9 mouse cellular contexts compared by ENCODE assay signal in the genomic region with DNA sequence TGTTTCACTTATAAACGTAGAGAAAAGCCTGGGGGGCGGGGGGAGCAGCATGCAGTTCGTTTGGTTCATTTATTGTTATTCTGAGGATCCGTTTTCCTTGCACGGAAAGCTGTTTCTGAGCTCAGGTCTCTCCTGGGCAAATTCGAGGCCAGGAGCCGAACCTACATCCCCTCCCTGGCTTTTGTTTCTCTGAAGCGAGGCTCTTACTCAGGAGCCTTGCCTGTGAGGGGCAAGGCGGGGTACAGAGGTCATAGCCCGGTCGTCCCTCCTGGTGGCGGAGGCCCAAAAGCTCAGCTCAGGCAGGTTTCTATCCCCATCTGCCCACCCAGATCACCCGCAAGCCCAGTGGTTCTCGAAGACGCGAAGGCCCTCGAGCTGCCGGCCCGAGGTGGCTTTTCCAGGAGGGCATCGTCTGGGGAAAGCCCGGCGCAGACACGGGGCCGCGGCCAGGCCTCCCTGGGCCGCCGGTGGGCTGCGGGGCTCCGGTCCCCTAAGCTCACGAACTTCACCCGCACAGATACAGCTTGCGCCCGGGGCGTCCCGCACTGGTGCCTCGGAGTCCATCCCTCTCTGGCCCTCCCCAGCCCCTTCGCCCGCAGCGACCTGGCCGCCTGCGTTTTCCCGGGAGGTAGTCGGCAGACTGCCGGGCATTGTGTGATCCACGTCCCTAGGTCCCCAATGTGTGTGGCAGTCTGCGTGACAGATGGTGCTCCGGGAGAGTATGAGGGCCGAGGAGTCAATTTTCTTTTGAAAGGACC. TPM values are rescaled to one million over a fixed set of nuclear protein-coding genes. Genes with fewer than 3 reads are reported as not detected.
DNase-seq lines count a peak whose midpoint lies in the region; ATAC-seq and TF ChIP-seq lines count a peak whose summit lies in the region.
"Had no signal": no experiment of that assay in that cellular context is flagged by ENCODE, and none has a peak within 500 bp of the region (broad histone marks: within the 10 kb centered on the region; RNA-seq: fewer than 3 reads in every experiment).

No protein-coding gene starts in this region.

- DNase-seq in heart, adult 9 months (ENCODE audit: low spot score in 2 of 2) = no peak
- DNase-seq in Muller cell, postnatal 12 days (ENCODE audit: inconsistent ontology term) = peak; percentile 24
- peak; percentile 42 for DNase-seq in embryonic facial prominence, embryonic 11.5 days (ENCODE audit: low spot score)
- peak; percentile 43 for DNase-seq in midbrain, postnatal 0 days (ENCODE audit: low spot score)
- no peak for DNase-seq in yolk sac, embryonic 10.5 days (ENCODE audit: low spot score)
- DNase-seq in left cerebral cortex, adult 11 months (ENCODE audit: low spot score) = no peak

- peaks cover 68% of the 10 kb centered on the region for H3K27me3 ChIP-seq in heart, embryonic 11.5 days (ENCODE audit: control insufficient read depth, insufficient read depth, low read length)
- peaks cover 26% of the 10 kb centered on the region for H3K27me3 ChIP-seq in embryonic facial prominence, embryonic 11.5 days (ENCODE audit: control insufficient read depth, insufficient read depth, low read length)
- H3K27me3 ChIP-seq in hindbrain, embryonic 16.5 days (replicated peaks; ENCODE audit: control insufficient read depth, insufficient read depth, low read length) = 0 out of 2 replicates have a peak, but pooled peaks cover 2% of the 10 kb centered on the region
- peaks cover 12% of the 10 kb centered on the region; the same call in 1 of the 2 replicates for H3K27me3 ChIP-seq in midbrain, postnatal 0 days (ENCODE audit: insufficient read depth, low read length)

- peak overlapping the region; percentile 47; the same call in 1 of the 2 replicates for H3K9ac ChIP-seq in heart, embryonic 11.5 days (ENCODE audit: low read depth, low read length)
- peak overlapping the region; percentile 58 for H3K9ac ChIP-seq in embryonic facial prominence, embryonic 11.5 days (replicated peaks; ENCODE audit: low read length)
- peak overlapping the region; percentile 82 for H3K9ac ChIP-seq in hindbrain, embryonic 16.5 days (ENCODE audit: low read depth, low read length)
- H3K9ac ChIP-seq in midbrain, postnatal 0 days (replicated peaks; ENCODE audit: low read length, poor library complexity, severe bottlenecking) = peak overlapping the region; percentile 68

- no peaks in the 10 kb centered on the region for H3K36me3 ChIP-seq in heart, embryonic 11.5 days (ENCODE audit: control insufficient read depth, insufficient read depth, low read length)
- H3K36me3 ChIP-seq in embryonic facial prominence, embryonic 11.5 days (replicated peaks; ENCODE audit: control insufficient read depth, insufficient read depth, low read depth, low read length) = no peaks in the 10 kb centered on the region
- H3K36me3 ChIP-seq in hindbrain, embryonic 16.5 days (ENCODE audit: control insufficient read depth, insufficient read depth, low read length) = no peaks in the 10 kb centered on the region
- no peaks in the 10 kb centered on the region for H3K36me3 ChIP-seq in midbrain, postnatal 0 days (ENCODE audit: insufficient read depth, low read length)

- no peak overlapping the region for H3K27ac ChIP-seq in heart, embryonic 11.5 days (ENCODE audit: low read depth, low read length)
- H3K27ac ChIP-seq in embryonic facial prominence, embryonic 11.5 days (replicated peaks; ENCODE audit: low read depth, low read length) = peak overlapping the region; percentile 59
- peak overlapping the region; percentile 95 for H3K27ac ChIP-seq in hindbrain, embryonic 16.5 days (ENCODE audit: low read depth, low read length)
- peak overlapping the region; percentile 84 for H3K27ac ChIP-seq in midbrain, postnatal 0 days (ENCODE audit: low read depth, low read length)

- TF ChIP-seq CTCF in midbrain, postnatal 0 days (IDR thresholded peaks at IDR 0.05) = no peak

- H3K4me2 ChIP-seq in heart, embryonic 11.5 days = peak overlapping the region; percentile 82
- H3K4me2 ChIP-seq in embryonic facial prominence, embryonic 11.5 days (ENCODE audit: low read depth, low read length) = peak overlapping the region; percentile 49
- H3K4me2 ChIP-seq in hindbrain, embryonic 16.5 days (ENCODE audit: low read length) = peak overlapping the region; percentile 77
- peak overlapping the region; percentile 64 for H3K4me2 ChIP-seq in midbrain, postnatal 0 days (ENCODE audit: low read depth, low read length, poor library complexity, severe bottlenecking)

- no peak for ATAC-seq in heart, embryonic 11.5 days (replicated peaks; ENCODE audit: insufficient number of reproducible peaks, low FRiP score, low TSS enrichment)
- ATAC-seq in embryonic facial prominence, embryonic 11.5 days (replicated peaks; ENCODE audit: insufficient number of reproducible peaks, low FRiP score, low TSS enrichment, low read depth) = peak; percentile 46
- peak; percentile 25; the same call in 1 of the 2 replicates for ATAC-seq in hindbrain, embryonic 16.5 days
- ATAC-seq in midbrain, postnatal 0 days (ENCODE audit: low FRiP score) = peak; percentile 41

- H3K9me3 ChIP-seq in heart, embryonic 11.5 days (replicated peaks; ENCODE audit: control insufficient read depth, low read length) = no peaks in the 10 kb centered on the region
- no peaks in the 10 kb centered on the region for H3K9me3 ChIP-seq in embryonic facial prominence, embryonic 11.5 days (replicated peaks; ENCODE audit: control insufficient read depth, low read length)
- H3K9me3 ChIP-seq in hindbrain, embryonic 16.5 days (ENCODE audit: control insufficient read depth, low read length) = no peaks in the 10 kb centered on the region
- H3K9me3 ChIP-seq in midbrain, postnatal 0 days (ENCODE audit: low read length) = no peaks in the 10 kb centered on the region

- WGBS in heart, embryonic 11.5 days (ENCODE audit: insufficient replicate concordance) = 1% methylated on average over 48 of the region's 48 CpGs
- under 1% methylated on average over 43 of the region's 48 CpGs for WGBS in embryonic facial prominence, embryonic 11.5 days
- WGBS in hindbrain, embryonic 16.5 days = 1% methylated on average over 47 of the region's 48 CpGs
- 2% methylated on average over 48 of the region's 48 CpGs for WGBS in midbrain, postnatal 0 days

- peaks cover 16% of the 10 kb centered on the region for H3K4me1 ChIP-seq in heart, embryonic 11.5 days (ENCODE audit: control insufficient read depth, insufficient read depth, low read length)
- peaks cover 6% of the 10 kb centered on the region; the same call in 1 of the 2 replicates for H3K4me1 ChIP-seq in embryonic facial prominence, embryonic 11.5 days (ENCODE audit: control insufficient read depth, insufficient read depth, low read length)
- H3K4me1 ChIP-seq in hindbrain, embryonic 16.5 days (ENCODE audit: control insufficient read depth, insufficient read depth, low read depth, low read length) = peaks cover 14% of the 10 kb centered on the region
- no peaks in the 10 kb centered on the region; the same call in 1 of the 2 replicates for H3K4me1 ChIP-seq in midbrain, postnatal 0 days (ENCODE audit: insufficient read depth, low read length)

- peak overlapping the region; percentile 45 for H3K4me3 ChIP-seq in heart, embryonic 11.5 days (ENCODE audit: low read depth, low read length)
- H3K4me3 ChIP-seq in embryonic facial prominence, embryonic 11.5 days (ENCODE audit: low read depth, low read length) = peak overlapping the region; percentile 21
- H3K4me3 ChIP-seq in hindbrain, embryonic 16.5 days (ENCODE audit: low read length) = peak overlapping the region; percentile 57
- H3K4me3 ChIP-seq in midbrain, postnatal 0 days (ENCODE audit: low read depth, low read length) = peak overlapping the region; percentile 41

RNA-seq across cellular contexts. Expression of gene Nhlh2, which starts 1.6 kb away (rescaled TPM):
- polyA plus RNA-seq in heart, embryonic 11.5 days (2014; fragmentation: Nextera tagmentation; extraction: Ambion mirVana) = 0.06 and 0.25 TPM in 2 replicates
- 21.6 and 31.0 TPM in 2 replicates for polyA plus RNA-seq in embryonic facial prominence, embryonic 11.5 days (2014; fragmentation: Nextera tagmentation; extraction: Ambion mirVana)
- 25.6 and 32.3 TPM in 2 replicates for polyA plus RNA-seq in hindbrain, embryonic 16.5 days (2015; fragmentation: Nextera tagmentation; extraction: Ambion mirVana)
- 18.8 and 21.2 TPM in 2 replicates for total RNA-seq in midbrain, postnatal 0 days (2014; rRNA removed)
- 12.8 and 16.0 TPM in 2 replicates for polyA plus RNA-seq in midbrain, postnatal 0 days (2015; fragmentation: Nextera tagmentation; extraction: Ambion mirVana)
- total RNA-seq: heart, postnatal 14 days had no signal

Comparison
In these comparisons a context has a peak if more than half of its experiments do, and no peak if none do; other contexts are left out.
1. DNase-seq: peak in Muller cell, postnatal 12 days (single experiment), embryonic facial prominence, embryonic 11.5 days (single experiment) and midbrain, postnatal 0 days (single experiment); none in heart, adult 9 months (0 of 2), yolk sac, embryonic 10.5 days (single experiment) and left cerebral cortex, adult 11 months (single experiment).
2. RNA of gene Nhlh2, which starts 1.6 kb away (polyA plus RNA-seq): 25.6 to 32.3 TPM in hindbrain, embryonic 16.5 days, 21.6 to 31.0 TPM in embryonic facial prominence, embryonic 11.5 days and 12.8 to 16.0 TPM in midbrain, postnatal 0 days; 0.06 to 0.25 TPM in heart, embryonic 11.5 days; every median in the first group is over 10 times any median in the second.
3. Peak in every context shown above with its lines, with median percentiles within 50 percentile points of each other: H3K4me2 ChIP-seq, H3K4me3 ChIP-seq and H3K9ac ChIP-seq.